Mouse (Mus musculus) thymus, postnatal 36 days (tissue): ENCODE results near the gene Med15.
"Not testable (repeated sequence)": the region's sequence is repeated elsewhere in the genome, so short reads cannot be mapped to it uniquely, and the experiment has no call there.

Experiments used
- DNase-seq, 2 experiments: peaks; one replicate each; pipeline ENCODE4 v3.0.0; 2022; ENCODE audit warnings: mixed read lengths in 2 of 2

Gene Med15

DNA sequence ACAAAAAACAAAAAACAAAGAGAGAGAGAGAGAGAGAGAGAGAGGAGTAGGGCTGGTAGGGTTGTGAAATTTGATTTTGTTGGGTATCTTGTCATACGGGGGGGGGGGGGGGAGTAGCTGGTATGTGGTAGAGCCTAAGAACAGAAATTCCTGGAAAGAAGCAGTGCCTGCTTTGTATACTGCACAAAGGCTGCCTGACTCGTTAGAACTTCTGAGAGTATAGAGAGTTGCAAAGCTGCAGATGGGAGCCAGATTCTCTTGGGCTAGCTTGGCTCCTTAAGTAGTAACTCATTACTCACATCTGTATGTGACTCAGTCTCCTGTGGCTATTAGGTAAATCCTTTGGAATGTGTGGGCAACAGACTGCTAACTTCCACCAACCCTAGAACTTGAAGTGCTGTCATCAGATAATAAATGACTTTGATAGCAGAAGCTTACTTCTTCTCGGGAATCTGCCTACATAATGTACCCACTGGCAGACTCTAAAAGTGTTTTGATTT is at the start of gene Med15:
Med15 (minus strand) TSS at position 51 of the 500 bp plus-strand sequence.
- DNase-seq: no peak

DNA sequence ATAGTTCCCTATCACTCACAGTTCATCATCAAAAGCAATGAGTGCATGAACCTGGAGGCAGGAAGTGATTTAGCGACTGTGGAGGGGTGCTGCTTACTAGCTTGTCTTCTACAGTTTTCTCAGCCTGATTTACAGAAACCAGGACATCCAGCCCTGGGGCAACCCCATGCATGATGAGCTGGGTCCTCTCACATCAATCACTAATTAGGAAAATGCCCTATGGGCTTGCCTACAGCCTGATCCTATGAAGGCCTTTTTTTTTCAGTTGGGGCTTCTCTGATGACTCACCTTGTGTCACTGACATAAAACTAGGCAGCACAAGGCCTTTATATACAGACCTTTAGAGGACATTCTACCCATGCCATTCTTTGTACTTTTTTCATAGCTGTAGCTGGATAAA is 47.0 kb upstream of the Med15 start:
- DNase-seq: no peak

DNA sequence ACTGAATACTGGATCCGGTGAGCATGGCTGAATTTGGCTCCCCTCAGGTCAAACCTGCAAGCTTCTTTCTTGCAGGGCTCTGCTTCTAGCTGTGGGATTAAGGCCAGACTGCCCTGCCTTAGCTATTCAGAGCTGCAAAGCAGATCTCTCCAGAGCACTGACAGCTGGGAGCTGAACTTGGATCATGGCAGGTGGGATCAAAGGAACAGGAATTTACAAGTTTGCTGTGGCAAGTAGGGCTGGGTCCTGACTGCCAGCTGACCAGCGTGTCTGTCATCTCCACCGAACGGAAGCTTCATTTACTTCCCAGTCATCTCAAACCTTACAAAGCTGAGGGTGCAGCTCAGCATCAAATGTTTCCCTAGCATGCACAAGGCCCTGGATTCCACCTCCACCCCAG is 45.5 kb upstream of the Med15 start:
- DNase-seq: no peak

DNA sequence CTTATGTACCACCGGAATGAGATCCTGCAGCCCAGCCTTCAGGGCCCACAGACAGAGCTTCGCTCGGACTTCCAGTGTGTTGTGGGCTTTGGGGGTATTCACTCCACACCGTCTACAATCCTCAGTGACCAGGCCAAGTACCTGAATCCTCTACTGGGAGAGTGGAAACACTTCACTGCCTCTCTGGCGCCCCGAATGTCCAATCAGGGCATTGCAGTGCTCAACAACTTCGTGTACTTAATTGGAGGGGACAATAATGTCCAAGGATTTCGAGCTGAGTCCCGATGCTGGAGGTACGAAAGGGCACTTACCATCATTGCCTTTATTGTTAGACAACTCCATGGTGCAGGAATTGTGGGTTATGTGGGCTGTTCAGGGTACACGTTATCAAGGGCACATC is 44.1 kb upstream of the Med15 start:
- DNase-seq: peak; percentile 26 to 32

DNA sequence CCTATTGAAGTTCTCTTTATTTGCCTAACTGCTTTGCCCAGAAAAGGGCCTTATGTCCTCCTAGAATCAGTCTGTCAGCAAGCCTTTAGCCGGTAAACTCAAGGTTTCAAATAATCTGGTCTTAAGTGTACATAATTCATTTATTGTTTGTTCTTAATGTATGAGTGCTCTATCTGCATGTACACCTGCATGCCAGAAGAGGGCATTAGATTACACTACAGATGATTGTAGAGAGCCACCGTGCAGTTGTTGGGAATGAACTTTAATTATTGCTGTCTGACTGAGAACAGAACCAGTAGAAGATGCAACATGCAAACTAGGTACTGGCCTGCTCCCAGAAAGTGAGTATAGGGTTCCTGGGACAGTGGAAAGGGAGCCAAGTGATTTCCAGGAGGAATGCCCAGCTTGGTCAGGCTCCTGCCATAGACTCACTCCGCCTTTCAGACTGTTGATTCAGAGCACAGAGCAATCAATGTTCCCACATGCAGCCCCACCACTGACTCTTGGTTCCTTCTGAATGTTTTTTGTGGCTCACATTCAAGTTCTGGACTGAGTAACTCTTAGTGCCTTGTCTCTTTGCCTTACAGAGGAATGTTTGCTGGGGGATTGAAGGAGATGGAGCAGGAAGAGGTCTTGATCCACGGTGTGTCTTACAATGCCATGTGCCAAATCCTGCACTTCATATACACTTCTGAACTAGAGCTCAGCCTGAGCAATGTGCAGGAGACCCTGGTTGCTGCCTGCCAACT is 38.6 kb upstream of the Med15 start:
- DNase-seq: no peak

- no peak for DNase-seq
Observed at GRCm38 (mm10) chr16:17768834-17769233, 36.1 kb upstream of the Med15 start.

- DNase-seq: no peak
Observed at GRCm38 (mm10) chr16:17764108-17764511, 31.4 kb upstream of the Med15 start.

GRCm38 (mm10) chr16:17761074-17761473 is 28.4 kb upstream of the Med15 start:
- no peak for DNase-seq

- peak; percentile 25 to 38 for DNase-seq
Observed at GRCm38 (mm10) chr16:17760657-17761056, 28.0 kb upstream of the Med15 start.

DNA sequence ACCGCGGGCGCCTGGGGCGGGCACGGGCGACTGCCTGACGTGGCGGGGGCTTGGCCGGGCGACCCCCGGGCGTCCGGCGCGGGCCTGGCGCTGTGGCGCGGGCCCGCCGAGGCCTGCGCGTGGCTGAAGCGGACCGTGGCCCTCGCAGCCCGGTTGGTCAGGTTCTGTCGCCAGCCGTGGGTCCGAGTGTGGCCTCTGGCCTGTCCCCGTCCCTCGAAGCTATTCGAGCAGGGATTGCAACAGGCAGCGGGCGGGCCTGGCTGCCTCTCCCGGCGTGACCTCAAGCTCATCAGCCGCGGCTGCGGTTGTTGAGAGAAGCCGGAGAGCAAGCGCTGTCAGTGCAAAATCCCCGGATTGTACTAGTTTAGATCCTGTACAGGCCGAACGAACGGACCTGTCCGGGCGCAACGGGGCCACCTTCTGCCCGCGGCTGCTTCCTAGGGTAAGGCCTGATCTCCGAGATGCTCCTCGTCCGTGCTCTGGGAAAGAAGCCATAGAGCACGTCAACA is 27.2 kb upstream of the Med15 start:
- no peak for DNase-seq

GRCm38 (mm10) chr16:17759344-17759773 is 26.7 kb upstream of the Med15 start, which contains the start of gene Klhl22:
Gene Klhl22 (plus strand): TSS chr16:17759618.
- peak; percentile 95 to 97 for DNase-seq

DNA sequence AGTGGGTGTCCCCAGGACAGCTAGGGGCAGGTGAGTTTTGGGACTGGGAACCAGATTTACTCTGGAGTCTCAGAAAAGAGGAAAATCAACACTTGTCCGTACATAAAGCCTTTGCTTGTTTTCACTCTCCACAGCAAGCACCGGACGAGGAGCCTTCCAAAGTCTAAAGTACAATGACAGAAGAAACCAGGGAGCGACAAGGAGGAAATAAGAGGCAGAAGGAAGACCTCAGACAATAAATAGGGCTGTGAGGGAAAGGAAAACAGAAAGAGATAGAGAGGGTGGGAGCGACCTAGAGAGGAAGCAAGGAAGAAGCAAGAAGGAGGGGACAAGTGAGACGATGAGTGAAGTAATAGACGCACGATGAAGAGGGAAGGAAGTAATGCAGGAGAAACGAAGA is 26.2 kb upstream of the Med15 start:
- DNase-seq: no peak

DNA sequence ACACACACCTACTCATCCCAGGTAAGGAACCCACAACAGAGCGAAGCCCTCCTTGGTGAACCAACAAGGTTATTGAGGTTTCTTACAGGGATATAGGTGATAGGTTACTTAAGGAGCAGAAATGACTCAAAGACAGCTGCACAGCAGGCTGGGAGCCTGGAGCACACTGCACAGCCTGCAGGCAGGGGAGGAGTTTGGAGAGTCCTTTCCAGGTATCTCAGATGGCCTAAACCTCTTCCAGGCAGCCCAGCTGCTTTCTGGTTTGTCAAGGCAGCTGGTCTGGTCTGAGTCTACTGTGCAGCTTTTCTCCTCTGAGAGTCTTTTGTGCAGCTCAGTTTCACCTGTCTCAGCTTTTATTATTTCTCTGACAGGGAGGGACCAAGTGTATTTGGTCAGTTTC is 25.1 kb upstream of the Med15 start:
- no peak for DNase-seq

DNA sequence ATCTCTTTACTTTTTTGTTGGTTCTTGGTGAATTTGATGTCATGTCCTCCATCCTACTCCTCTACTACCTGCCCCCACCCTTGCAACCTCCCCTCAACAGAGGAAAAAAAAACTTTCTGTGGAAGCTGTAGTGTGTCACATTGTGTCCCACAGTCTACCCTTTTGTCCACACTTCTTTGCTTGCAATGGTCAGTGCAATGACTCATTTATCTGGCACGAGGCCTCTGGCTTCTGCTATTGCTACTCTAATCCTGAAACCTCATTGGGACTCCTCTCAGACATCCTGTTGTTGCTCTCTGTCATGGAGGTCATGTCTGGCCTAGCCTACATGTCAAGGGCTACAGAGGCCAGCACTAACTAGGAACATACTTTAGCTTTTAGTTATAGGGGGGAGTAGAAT is 21.0 kb upstream of the Med15 start:
- DNase-seq: no peak

- no peak for DNase-seq
Observed at GRCm38 (mm10) chr16:17753001-17753400, 20.3 kb upstream of the Med15 start.

- no peak for DNase-seq
Observed at GRCm38 (mm10) chr16:17745067-17745466, 12.4 kb upstream of the Med15 start.

GRCm38 (mm10) chr16:17744536-17744935 is 11.8 kb upstream of the Med15 start:
- DNase-seq: peak; percentile 36 to 40

GRCm38 (mm10) chr16:17743279-17743678 is 10.6 kb upstream of the Med15 start:
- no peak for DNase-seq

GRCm38 (mm10) chr16:17742810-17743209 is 10.1 kb upstream of the Med15 start:
- no peak for DNase-seq

DNA sequence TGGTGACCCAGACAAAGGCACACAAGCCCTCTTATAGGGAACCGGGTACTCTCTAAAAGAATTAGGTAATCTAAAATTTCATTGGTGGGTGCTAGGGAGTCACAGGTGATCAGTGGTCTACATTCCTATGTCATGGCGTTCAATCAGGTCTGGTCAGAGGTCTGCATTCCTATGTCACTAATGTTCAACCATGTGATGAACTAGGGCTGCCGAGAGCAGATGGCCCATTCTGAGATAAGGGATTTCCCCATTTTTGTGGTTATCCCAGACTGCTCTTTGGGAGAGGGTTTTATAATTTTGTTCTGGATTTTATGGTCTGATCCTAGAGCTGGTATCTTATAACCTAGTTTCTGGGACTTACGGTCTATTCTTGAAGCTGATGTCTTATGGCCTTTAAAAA is 7.4 kb upstream of the Med15 start:
- no peak for DNase-seq

DNA sequence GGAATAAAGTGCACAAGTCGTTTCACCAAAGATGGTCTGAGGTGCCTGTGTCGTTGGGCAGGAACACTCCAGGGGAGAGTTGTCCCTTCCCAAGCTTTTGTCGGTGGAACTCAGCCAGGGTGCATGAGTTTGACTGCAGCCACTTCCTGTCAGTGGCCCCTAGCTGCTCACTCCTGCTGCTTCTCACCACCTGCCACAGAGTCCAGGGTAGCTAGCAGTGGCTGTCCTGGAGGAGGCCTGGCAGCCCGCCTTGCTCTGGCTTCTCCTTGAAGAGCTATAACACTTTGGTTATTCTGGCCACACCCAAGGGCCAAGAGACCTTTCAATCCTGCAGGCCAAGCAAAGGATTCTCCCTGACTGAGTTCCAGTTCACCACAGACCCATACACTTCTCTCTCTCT is 3.5 kb upstream of the Med15 start:
- no peak for DNase-seq

DNA sequence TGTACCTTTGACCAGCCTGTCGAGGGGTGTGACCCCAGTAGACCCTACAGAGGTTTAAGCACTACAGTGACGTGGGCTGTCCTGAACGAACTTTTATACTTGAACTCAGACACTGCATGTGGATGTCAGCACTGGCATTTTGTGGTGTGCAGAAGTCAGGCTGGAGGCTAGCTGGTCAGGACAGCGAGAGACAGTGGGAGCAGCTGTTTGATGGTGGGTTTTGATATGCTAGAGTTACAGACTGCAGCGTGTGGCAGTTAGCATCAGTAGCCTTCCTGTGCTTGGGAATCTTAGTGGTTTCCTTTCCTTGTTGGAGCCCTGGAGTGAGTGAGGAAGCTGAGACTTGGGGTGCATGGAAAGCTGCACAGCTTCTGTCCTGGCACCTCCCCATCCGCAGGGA is 2.2 kb upstream of the Med15 start:
- not testable (repeated sequence) for DNase-seq

- DNase-seq: no peak
Observed at GRCm38 (mm10) chr16:17733646-17734045, 955 bp upstream of the Med15 start.

DNA sequence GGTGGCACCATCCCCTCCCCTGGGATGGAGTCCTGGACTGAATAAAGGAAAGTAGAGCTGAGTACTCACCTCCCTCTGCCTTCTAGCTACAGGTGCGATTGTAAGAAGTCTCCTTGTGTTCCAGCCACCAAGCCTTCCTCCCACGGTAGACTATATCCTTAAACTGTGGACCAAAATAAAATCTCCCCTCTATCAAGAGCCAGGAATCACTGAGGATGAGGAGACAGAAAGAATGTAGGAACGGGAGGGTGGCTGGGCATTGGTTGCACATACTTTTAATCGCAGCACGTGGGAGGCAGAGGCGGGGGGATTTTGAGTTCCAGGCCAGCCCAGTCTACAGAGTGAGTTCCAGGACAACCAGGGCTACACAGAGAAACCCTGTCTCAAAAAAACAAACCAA is 260 bp downstream of the Med15 start:
- no peak for DNase-seq

DNA sequence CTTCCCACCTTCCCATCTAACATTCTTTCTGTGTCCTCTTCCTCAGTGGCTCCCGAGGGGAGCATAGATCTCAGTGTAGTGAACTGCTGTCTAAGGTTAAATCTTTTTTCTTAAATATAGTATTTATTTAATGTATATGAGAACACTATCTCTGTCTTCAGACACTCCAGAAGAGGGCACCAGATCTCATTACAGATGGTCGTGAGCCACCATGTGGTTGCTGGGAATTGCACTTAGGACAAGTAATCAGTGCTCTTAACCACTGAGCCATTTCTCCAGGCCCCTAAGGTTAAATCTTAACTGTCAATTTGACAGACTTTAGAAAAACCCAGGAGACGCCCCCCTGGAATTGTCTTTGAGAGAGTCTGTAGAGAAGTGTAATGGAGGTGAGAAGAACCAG is 670 bp downstream of the Med15 start:
- DNase-seq: no peak
